Mouse (Mus musculus) stomach, postnatal 0 days (tissue): Measurements from ENCODE around the gene Thrb. TPM values are rescaled to one million over a fixed set of nuclear protein-coding genes. Genes with fewer than 3 reads are reported as not detected.

ENCODE experiments used
- ATAC-seq: fragments of 200-750 bp; cut with Nextera tagmentation; 2 replicates; pipeline ENCODE4 v1.8.0; 2017; ENCODE audit not compliant: low FRiP score, low TSS enrichment
- DNase-seq: peaks from one replicate; pipeline ENCODE4 v3.0.0-alpha.2; 2016; ENCODE audit warnings: low spot score
- H3K27ac ChIP-seq: fragments of 300-500 bp; sonication (generic); replicated peaks from 2 replicates; pipeline ENCODE4 v1.5.1; 2014; ENCODE audit warnings: mild to moderate bottlenecking, control low read depth
- H3K27me3 ChIP-seq: fragments of 300-500 bp; sonication (generic); 2 replicates; pipeline ENCODE4 v1.6.1; 2014; ENCODE audit warnings: low read length; ENCODE audit not compliant: control insufficient read depth, insufficient read depth
- H3K36me3 ChIP-seq: fragments of 300-500 bp; sonication (generic); 2 replicates; pipeline ENCODE4 v1.6.1; 2014; ENCODE audit warnings: low read length, mixed read lengths; ENCODE audit not compliant: control insufficient read depth, insufficient read depth
- H3K4me1 ChIP-seq: fragments of 300-500 bp; sonication (generic); replicated peaks from 2 replicates; pipeline ENCODE4 v1.6.1; 2014; ENCODE audit warnings: antibody characterized with exemption; ENCODE audit not compliant: control insufficient read depth, insufficient read depth
- H3K4me2 ChIP-seq: fragments of 300-500 bp; sonication (generic); replicated peaks from 2 replicates; pipeline ENCODE4 v1.6.1; 2014; ENCODE audit warnings: low read depth, mild to moderate bottlenecking, control low read depth, moderate library complexity
- H3K4me3 ChIP-seq: fragments of 300-500 bp; sonication (generic); 2 replicates; pipeline ENCODE4 v1.5.1; 2014; ENCODE audit warnings: low read depth, low read length, control low read depth
- H3K9ac ChIP-seq: fragments of 300-500 bp; sonication (generic); 2 replicates; pipeline ENCODE4 v1.6.1; 2014; ENCODE audit warnings: mild to moderate bottlenecking, low read length, control low read depth, mixed read lengths
- H3K9me3 ChIP-seq: fragments of 300-500 bp; sonication (generic); 2 replicates; pipeline ENCODE4 v1.6.1; 2016; ENCODE audit warnings: low read length; ENCODE audit not compliant: control insufficient read depth
- CTCF ChIP-seq: IDR thresholded peaks from 2 replicates; pipeline ENCODE4 v1.5.1; 2016; ENCODE audit warnings: antibody characterized with exemption, low read depth, mild to moderate bottlenecking, moderate library complexity
- EP300 ChIP-seq: optimal IDR thresholded peaks from 2 replicates; pipeline ENCODE3; 2016; ENCODE audit warnings: antibody characterized with exemption
- WGBS: fragments of 180-500 bp; shearing (Covaris S2); extraction: QIAGEN DNeasy Blood & Tissue Kit; methylation state at CpG from one replicate; pipeline ENCODE4 v1.1.7; 2014; 5-methylcytosine and 5-hydroxymethylcytosine counted together
- polyA plus RNA-seq: library from polyadenylated mRNA; unstranded; fragments of >200 nt; fragmentation: Nextera tagmentation; extraction: Ambion mirVana; gene quantifications from 2 replicates; pipeline ENCODE4 v1.2.1, GENCODE M21; 2015

Thrb gene
- polyA plus RNA-seq, 1 experiment from 2014 or later, result 4.8 TPM

GRCm38 (mm10) chr14:18031941-18032340 is 371.9 kb downstream of the Thrb start:
- H3K4me2 ChIP-seq, result no peak overlapping the region
- no peaks in the 10 kb centered on the region for H3K36me3 ChIP-seq
- H3K27ac ChIP-seq, result no peak overlapping the region
- 84% methylated on average over 3 of the region's 3 CpGs for WGBS
- ATAC-seq (no peak), DNase-seq (no peak)
- H3K4me3 ChIP-seq, result no peak overlapping the region
- H3K4me1 ChIP-seq, result no peaks in the 10 kb centered on the region
- H3K9ac ChIP-seq, result no peak overlapping the region
- no peaks in the 10 kb centered on the region for H3K9me3 ChIP-seq
- no peaks in the 10 kb centered on the region for H3K27me3 ChIP-seq
- TF ChIP-seq CTCF (no peak), EP300 (no peak)

- H3K4me3 ChIP-seq, result no peak overlapping the region
- H3K9ac ChIP-seq, result no peak overlapping the region
- H3K9me3 ChIP-seq, result no peaks in the 10 kb centered on the region
- H3K27me3 ChIP-seq, result no peaks in the 10 kb centered on the region
- no peaks in the 10 kb centered on the region for H3K36me3 ChIP-seq
- no peak overlapping the region for H3K4me2 ChIP-seq
- no peak for DNase-seq
- no peaks in the 10 kb centered on the region for H3K4me1 ChIP-seq
- TF ChIP-seq EP300, result no peak
- no peak for TF ChIP-seq CTCF
- ATAC-seq, result no peak
- 69% methylated on average over 5 of the region's 5 CpGs for WGBS
- no peak overlapping the region for H3K27ac ChIP-seq
Measured at GRCm38 (mm10) chr14:18036573-18036972, 376.5 kb downstream of the Thrb start.

GRCm38 (mm10) chr14:18062082-18062772 is 402.2 kb downstream of the Thrb start:
- Histone ChIP-seq H3K9ac (no peak overlapping the region), H3K27ac (no peak overlapping the region), H3K27me3 (no peaks in the 10 kb centered on the region), H3K4me3 (no peak overlapping the region), H3K36me3 (no peaks in the 10 kb centered on the region), H3K9me3 (no peaks in the 10 kb centered on the region), H3K4me1 (no peaks in the 10 kb centered on the region), H3K4me2 (no peak overlapping the region)
- DNase-seq (no peak), ATAC-seq (no peak)
- WGBS, result 56% methylated on average over 5 of the region's 5 CpGs
- TF ChIP-seq CTCF (no peak), EP300 (no peak)
